Mouse (Mus musculus) MEL (cell line): ENCODE measurements around the gene Pcbp3.

Experiments used
- BHLHE40 ChIP-seq: IDR thresholded peaks from 2 replicates; pipeline ENCODE4 v1.6.1; 2012; ENCODE audit warnings: low read depth, mild to moderate bottlenecking, inconsistent platforms, low read length, improper control_type of control experiment, borderline replicate concordance
- CTCF ChIP-seq, 3 experiments: IDR thresholded peaks in 2 of 3; conservative IDR thresholded peaks in 1 of 3; 2 replicates each; pipeline ENCODE4 v1.5.1; 2011 to 2012; ENCODE audit warnings: low read length in 3 of 3, low read depth in 2 of 3, mild to moderate bottlenecking in 2 of 3, improper control_type of control experiment in 1 of 3, inconsistent platforms in 1 of 3, mixed read lengths in 1 of 3, moderate library complexity in 1 of 3; ENCODE audit not compliant: control insufficient read depth in 1 of 3, insufficient read depth in 1 of 3, poor library complexity in 1 of 3, severe bottlenecking in 1 of 3
- EP300 ChIP-seq, 2 experiments: IDR thresholded peaks; 2 replicates each; pipeline ENCODE4 v1.6.1; 2011; ENCODE audit warnings: improper control_type of control experiment in 2 of 2, low read length in 2 of 2, low read depth in 1 of 2, mild to moderate bottlenecking in 1 of 2
- ETS1 ChIP-seq: IDR thresholded peaks from 2 replicates; pipeline ENCODE4 v1.6.1; 2012; ENCODE audit warnings: low read depth, mild to moderate bottlenecking, inconsistent platforms, low read length, improper control_type of control experiment, moderate library complexity
- GATA1 ChIP-seq: IDR thresholded peaks from 2 replicates; pipeline ENCODE4 v1.6.1; 2011; ENCODE audit warnings: low read depth, low read length, improper control_type of control experiment
- JUND ChIP-seq: IDR thresholded peaks from 2 replicates; pipeline ENCODE4 v1.6.1; 2011; ENCODE audit warnings: low read depth, mild to moderate bottlenecking, improper control_type of control experiment, low read length
- MAX ChIP-seq: IDR thresholded peaks from 2 replicates; pipeline ENCODE4 v1.6.1; 2011; ENCODE audit warnings: low read length, improper control_type of control experiment
- MEF2A ChIP-seq: IDR thresholded peaks from 2 replicates; pipeline ENCODE4 v1.6.1; 2014; ENCODE audit warnings: low read depth, mild to moderate bottlenecking, inconsistent platforms, low read length, improper control_type of control experiment; ENCODE audit not compliant: poor library complexity, insufficient replicate concordance, severe bottlenecking; ENCODE audit errors: extremely low read depth
- MXI1 ChIP-seq: IDR thresholded peaks from 2 replicates; pipeline ENCODE4 v1.6.1; 2011; ENCODE audit warnings: mild to moderate bottlenecking, low read depth, low read length, improper control_type of control experiment
- NELFE ChIP-seq: IDR thresholded peaks from 2 replicates; pipeline ENCODE4 v1.6.1; 2011; ENCODE audit warnings: low read depth, low read length, improper control_type of control experiment
- POLR2A ChIP-seq, 2 experiments: IDR thresholded peaks; 2 replicates each; pipeline ENCODE4 v1.6.1; 2011 to 2012; ENCODE audit warnings: low read length in 2 of 2, mild to moderate bottlenecking in 2 of 2, control low read depth in 1 of 2, improper control_type of control experiment in 1 of 2, low read depth in 1 of 2, moderate library complexity in 1 of 2; ENCODE audit not compliant: control insufficient read depth in 1 of 2, insufficient read depth in 1 of 2, poor library complexity in 1 of 2
- TAL1 ChIP-seq: IDR thresholded peaks from 2 replicates; pipeline ENCODE4 v1.6.1; 2012; ENCODE audit warnings: mild to moderate bottlenecking, inconsistent platforms, low read length, moderate library complexity, mixed read lengths
- TBP ChIP-seq: IDR thresholded peaks from 2 replicates; pipeline ENCODE4 v1.8.0; 2011; ENCODE audit warnings: low read depth, low read length, improper control_type of control experiment
- USF1 ChIP-seq: IDR thresholded peaks from 2 replicates; pipeline ENCODE4 v1.6.1; 2014; ENCODE audit warnings: low read depth, mild to moderate bottlenecking, inconsistent platforms, low read length, improper control_type of control experiment, moderate library complexity

GRCm38 (mm10) chr10:76721746-76722145 lies 239.9 kb downstream of the Pcbp3 start:
- no peak for TF ChIP-seq CTCF (IDR thresholded peaks at IDR 0.05 in 2 of 3, conservative IDR thresholded peaks at IDR 0.05 in 1 of 3; ENCODE audit: control insufficient read depth in 1 of 3, insufficient read depth in 1 of 3, low read depth in 2 of 3, low read length in 3 of 3, poor library complexity in 1 of 3, severe bottlenecking in 1 of 3)
- no peak for TF ChIP-seq POLR2A (IDR thresholded peaks at IDR 0.05; ENCODE audit: control insufficient read depth in 1 of 2, insufficient read depth in 1 of 2, low read depth in 1 of 2, low read length in 2 of 2, poor library complexity in 1 of 2)
- TF ChIP-seq BHLHE40, result no peak
- TF ChIP-seq MAX, result no peak
- no peak for TF ChIP-seq EP300 (IDR thresholded peaks at IDR 0.05; ENCODE audit: low read depth in 1 of 2, low read length in 2 of 2)
- TF ChIP-seq GATA1, result no peak
- TF ChIP-seq MEF2A, result no peak
- TF ChIP-seq TBP, result no peak
- TF ChIP-seq NELFE, result no peak
- TF ChIP-seq USF1, result no peak
- TF ChIP-seq TAL1, result no peak
- TF ChIP-seq ETS1, result no peak
- no peak for TF ChIP-seq MXI1
- no peak for TF ChIP-seq JUND
